Mouse (Mus musculus): ENCODE measurements around the gene Olfr412.

The Olfr412 gene

DNA sequence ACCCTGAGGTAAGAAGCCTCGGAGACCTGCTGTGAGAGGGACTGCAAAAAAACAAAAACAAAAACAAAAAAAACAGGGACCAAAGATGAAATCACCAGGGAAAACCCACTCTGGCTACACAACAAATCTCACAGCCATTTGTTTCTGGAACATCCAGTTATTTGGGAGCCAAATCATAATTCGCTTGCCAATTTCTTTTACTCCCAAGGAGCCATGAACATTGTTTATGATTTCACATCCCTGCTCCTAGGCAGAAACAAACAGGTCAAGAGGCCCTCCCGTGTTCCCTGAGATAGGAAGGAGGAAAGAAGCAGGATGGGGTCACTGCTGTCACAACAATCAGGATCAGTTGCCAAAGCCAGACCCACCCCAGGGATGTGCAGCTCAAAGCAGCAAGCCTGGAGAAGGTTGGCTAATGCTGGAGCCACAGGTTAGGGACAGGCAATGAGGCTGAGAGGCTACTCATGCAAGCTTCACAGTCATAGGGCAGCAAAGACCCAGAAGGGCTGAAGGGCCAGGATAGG, 51.6 kb downstream of the Olfr412 start:
- peak; percentile 23 for DNase-seq (ENCODE audit: low read depth, low spot score)

DNA sequence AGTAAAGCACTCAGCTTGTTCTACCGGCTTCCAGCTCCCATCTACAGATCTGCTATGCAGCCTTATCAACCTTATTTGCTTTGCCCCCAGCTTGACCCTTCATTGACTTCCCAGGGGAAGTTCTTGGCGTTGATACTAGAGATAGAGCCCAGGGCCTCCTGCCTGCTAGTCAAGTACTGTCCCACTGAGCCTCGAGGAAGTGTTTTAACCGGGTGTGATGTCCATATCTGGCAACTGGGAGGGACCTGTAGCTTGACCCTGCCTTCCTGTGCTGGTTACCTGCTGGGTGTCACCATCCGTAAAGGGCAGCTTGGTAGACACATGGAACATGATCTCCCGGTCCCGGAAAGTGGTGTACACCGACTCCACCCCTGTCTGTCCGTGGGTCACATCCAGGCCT, 52.2 kb downstream of the Olfr412 start:
- no peak for DNase-seq (ENCODE audit: low read depth, low spot score)

GRCm38 (mm10) chr11:74415736-74416135, 53.9 kb downstream of the Olfr412 start:
- DNase-seq (ENCODE audit: low read depth, low spot score), result peak; percentile 56
